Mouse (Mus musculus) cerebellum, adult 11-12 months (tissue): ENCODE results near the gene Gm17490.
A peak's percentile ranks its signal among the peaks of the same experiment; 100 is the strongest.

ENCODE experiments used
- DNase-seq: peaks from one replicate; pipeline ENCODE4 v3.0.0; 2022

Gene Gm17490

GRCm38 (mm10) chr2:11625890-11626289, at the start of gene Gm17490:
TSS of gene Gm17490 (minus strand) at chr2:11626264.
- no peak for DNase-seq

DNA sequence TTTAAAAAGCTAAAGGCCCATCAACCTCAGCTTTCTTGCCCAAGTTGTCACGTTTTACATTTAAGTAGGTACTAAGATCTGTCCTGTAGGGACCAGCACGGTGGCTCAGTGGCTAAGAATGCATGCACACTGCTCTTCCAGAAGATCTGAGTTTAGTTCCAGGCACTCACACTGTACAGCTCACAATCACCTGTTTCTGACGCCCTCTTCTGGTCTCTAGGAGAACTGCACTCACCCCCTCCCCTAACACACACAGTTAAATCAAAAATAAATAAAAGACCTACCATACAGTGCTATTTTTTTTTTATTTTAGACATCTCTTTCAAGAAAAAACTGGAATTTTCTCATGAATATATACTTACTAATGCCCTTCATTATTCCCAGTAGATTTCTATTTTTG, 46.1 kb upstream of the Gm17490 start:
- DNase-seq, result no peak

GRCm38 (mm10) chr2:11665326-11665725, 39.3 kb upstream of the Gm17490 start:
- no peak for DNase-seq

GRCm38 (mm10) chr2:11664806-11665205, 38.7 kb upstream of the Gm17490 start:
- DNase-seq, result no peak

DNA sequence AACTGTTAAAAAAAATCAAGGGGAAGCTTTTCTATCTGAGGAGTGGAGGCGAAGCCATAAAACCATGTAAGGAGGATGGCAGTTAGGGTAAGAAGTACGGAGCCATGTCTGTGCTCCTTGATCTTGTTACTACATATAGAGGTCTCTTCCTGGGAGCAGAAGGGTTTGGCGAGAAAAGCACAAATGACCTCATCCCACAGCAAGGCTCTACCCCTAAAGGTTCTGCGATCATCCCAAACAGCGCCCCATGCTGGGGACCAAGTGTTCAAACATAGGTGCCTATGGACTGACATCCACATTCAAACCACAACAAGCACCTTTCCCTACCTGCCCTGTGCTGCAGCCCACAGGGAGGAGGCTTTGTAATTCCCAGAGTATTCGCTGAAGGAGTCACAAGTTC, 38.3 kb upstream of the Gm17490 start:
- DNase-seq, result no peak

DNA sequence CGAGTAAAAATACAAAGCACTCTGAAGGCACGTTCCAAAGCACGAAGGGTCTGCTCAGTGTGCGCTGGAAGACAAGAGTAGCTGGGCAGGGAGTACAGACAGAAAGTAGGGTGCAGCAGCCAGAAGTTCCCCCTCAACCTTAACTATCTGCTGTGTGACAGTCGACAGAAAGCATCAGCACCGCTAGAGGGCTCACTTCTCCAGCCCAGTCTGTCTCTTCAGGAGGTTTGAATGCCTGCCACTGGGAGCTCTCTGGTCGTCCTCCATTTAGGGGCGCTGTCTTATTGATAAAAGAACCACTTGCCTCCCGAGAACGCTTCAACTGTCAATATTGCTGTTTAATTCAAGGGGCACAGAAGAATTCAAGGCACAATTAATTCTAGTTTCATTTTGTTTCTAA, 37.9 kb upstream of the Gm17490 start:
- peak; percentile 36 for DNase-seq

DNA sequence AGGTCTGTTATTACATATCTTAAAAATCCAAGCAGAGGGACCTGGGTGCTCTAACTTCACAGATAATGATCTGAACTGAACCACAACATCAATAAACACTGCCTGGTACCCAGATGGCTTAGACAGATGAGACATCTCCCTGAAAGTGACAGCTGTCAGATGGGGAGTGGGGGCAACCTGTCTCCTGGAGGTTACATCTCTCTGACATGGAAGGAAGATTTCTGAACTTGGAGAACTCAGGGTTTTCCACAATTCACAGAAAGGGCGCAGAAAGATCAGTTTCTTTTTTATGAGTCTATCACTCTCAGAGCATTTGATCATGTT, 36.8 kb upstream of the Gm17490 start:
- no peak for DNase-seq

DNA sequence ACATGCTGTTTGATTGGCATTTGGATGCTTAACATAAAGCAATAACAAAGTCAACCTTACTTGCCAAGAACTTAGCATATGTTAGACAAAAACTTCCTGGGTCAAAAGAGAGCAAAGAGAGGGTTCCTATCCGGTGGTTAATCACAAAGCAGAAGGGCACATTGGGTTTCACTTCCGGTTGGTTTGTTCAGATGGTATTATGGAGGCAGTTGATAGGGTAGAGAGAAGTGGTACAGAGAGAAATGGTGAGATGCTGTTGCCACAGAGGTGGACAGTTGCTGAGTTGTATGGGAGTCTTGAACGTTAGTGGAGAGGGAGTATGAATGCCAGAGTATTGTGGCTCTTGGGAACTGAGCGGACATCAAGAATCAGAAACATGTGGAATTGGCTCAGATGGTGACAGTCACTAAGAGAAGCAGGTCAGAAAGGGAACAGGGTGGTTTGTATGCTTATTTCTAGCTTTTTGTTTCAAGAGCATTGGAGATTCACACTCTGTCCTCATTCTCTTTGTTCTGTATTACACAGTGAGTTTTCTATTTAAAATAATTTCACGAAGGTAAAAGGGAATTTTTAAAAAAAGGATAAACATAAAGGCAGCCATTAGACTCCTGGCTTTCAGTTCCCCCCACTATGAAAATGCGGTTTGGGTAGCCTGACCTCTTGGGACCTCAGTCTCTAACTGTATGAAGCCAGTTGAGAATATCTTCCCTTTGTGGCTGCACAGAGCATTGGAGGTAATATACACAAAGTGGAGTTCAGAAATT, 36.3 kb upstream of the Gm17490 start:
- DNase-seq, result no peak

- DNase-seq, result no peak
Observed at GRCm38 (mm10) chr2:11659263-11659662, 33.2 kb upstream of the Gm17490 start.

GRCm38 (mm10) chr2:11657581-11657980, 31.5 kb upstream of the Gm17490 start:
- DNase-seq, result no peak

GRCm38 (mm10) chr2:11654990-11655931, 29.2 kb upstream of the Gm17490 start:
- DNase-seq, result no peak

DNA sequence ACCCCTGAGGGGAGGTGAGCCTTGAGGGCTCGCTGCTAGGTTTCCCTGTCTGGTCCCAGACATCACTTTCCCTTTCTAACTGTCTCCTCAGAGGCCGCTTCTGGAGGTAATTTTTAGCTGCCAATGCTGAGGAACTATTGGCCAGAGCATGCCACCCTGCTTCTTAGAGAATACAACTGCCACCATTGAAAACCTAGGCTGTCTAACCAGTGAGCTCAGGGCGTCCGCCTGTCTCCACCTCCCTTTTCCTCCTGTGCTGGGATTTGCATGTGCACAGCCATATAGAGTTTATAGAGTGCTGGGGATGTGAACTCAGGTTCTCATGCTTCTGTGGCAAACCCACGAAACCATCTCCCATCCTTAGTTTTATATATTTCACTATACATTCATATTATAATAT, 27.7 kb upstream of the Gm17490 start:
- no peak for DNase-seq

DNA sequence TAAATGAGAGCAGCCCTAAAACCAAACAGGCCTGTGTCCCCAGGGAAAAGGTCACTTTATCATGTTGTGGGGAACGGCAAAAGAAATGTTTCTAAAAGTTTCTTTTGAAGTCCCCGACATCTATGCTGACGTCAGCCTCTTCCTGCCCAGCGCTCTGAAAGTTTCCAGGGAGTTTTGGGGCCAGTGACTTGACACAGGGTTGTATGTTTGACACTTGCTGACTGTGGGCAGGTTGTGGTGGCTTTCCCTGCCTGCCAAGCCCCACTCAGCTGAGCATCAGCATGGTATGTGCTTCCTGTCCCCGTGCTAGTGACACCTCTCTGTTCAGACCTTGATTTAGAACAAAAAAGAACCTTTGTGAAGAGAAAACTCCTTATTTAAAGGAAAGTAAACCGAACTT, 27.3 kb upstream of the Gm17490 start:
- no peak for DNase-seq

GRCm38 (mm10) chr2:11652780-11653179, 26.7 kb upstream of the Gm17490 start:
- no peak for DNase-seq

GRCm38 (mm10) chr2:11652196-11652595, 26.1 kb upstream of the Gm17490 start:
- DNase-seq, result no peak

DNA sequence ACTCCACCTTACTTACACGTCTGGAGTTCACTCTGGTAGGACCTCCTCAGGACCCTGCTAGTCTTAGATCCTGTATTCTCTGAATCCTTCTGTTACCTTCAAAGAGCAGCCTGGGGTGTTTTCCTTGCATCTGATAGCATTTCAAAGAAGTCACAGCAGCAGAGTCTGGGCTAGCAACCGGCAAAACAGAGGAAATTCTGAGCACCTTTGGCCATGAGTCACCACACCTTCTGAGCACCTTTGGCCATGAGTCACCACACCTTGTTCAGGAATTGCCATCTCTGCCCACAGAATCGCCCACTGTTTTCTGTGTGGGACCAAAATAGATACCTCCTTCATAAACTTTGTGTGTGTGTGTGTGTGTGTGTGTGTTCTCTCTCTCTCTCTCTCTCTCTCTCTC, 25.4 kb upstream of the Gm17490 start:
- no peak for DNase-seq

- no peak for DNase-seq
Observed at GRCm38 (mm10) chr2:11645297-11645696, 19.2 kb upstream of the Gm17490 start.

GRCm38 (mm10) chr2:11644057-11644456, 18.0 kb upstream of the Gm17490 start:
- DNase-seq, result no peak

DNA sequence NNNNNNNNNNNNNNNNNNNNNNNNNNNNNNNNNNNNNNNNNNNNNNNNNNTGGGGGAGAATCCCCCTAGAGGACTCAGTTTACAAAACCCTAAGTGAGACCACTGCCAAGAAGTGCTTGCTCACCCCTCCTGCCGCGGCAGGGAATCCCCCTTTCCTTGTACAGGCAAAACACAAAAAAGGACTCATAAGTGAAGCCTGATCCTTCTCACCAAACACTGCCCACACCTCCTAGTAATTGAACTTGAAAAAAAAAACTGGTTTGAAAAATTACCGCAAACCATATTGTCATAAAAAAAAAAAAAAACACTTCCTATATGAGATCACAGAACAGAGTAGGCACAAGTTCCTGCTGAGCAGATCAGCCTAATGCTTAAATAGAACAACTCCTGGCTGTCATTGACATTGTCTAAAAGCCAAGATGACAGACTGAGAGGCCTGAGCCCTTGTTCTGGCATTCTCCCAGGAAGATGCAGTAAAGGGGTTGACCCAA, 16.4 kb upstream of the Gm17490 start, which contains the start of gene Il2ra:
Gene Il2ra, plus strand, starts transcription at position 357 of the 491 bp plus-strand sequence.
- no peak for DNase-seq

DNA sequence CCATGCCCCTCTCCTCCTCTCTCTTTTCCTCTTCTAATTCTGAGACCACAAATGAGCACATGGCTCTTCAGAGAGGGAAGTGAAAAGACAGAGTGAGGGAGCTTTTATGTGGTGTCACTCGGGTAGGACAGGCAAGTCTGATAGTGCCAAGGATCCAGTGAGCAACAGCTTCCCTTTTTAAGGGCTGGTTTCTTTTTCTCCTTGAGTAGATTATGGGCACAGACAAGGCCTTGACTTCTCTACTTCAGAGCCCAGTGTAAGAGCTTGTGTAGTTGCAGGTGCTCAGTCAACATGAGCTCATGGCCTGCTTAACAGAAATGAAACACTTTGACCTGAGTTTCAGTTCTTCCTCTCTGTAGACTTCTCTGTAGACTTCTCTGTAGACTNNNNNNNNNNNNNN, 11.1 kb upstream of the Gm17490 start:
- no peak for DNase-seq

DNA sequence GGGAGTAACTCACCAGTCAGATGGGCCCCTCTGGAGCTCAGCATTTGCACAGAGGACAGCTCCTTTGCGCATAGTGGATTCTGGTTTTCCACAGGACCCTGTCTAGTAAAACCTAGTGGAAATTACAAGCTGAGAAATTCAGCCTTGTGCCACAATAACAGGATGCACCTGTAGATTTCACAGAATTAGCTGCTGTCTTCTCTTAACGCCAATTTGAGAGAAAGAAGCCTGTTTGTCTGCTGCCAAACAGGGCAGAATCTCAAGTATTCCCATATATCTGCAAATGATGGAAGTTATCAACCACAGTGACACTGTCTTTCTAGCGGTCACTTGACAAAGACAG, 10.0 kb upstream of the Gm17490 start:
- no peak for DNase-seq

GRCm38 (mm10) chr2:11635471-11636137, 9.5 kb upstream of the Gm17490 start:
- DNase-seq, result no peak

- no peak for DNase-seq
Observed at GRCm38 (mm10) chr2:11635035-11635434, 9.0 kb upstream of the Gm17490 start.

GRCm38 (mm10) chr2:11623726-11624125, 2.3 kb downstream of the Gm17490 start:
- no peak for DNase-seq
